ENCODE assay signal across 9 mouse cellular contexts in the genomic region with DNA sequence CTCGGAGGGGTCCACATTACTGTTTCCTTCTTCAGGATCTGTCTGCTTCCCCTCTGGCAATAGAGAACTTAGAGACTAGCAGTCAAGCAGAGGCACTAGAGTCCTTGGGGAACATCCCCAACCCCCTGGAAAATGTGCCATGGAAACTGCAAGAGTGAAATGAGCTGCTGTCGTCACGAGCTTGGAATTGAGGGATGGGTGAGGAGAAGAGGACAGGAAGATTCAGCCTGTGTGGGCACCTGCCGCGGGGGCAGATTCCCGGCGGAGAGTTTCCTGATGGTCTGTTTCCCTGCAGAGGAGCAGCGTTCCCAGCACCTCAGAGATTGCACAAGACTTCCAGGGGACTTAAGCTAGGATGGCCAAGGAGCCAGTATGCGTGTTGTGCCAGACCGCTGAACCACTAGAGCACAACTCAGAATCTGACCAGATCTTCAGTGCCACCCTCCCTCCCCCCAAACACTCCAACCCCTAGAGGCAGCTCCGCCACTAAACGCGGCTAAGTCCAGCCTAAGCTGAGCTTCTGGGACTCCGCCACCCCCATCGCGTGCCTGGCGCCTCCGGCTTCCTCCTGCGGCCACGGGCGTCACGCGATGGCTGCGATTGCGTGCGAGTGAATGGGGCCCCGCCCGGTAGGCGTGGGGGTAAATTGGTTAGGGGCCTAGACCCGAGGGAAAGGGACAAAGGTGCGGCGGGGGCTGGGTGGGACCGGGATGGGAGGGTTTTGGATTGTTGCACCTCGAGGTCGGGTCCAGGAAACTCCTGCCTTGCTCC. TPM values are rescaled to one million over a fixed set of nuclear protein-coding genes. Genes with fewer than 3 reads are reported as not detected.
DNase-seq lines count a peak whose midpoint lies in the region; ATAC-seq lines count a peak whose summit lies in the region.
"Had no signal": no experiment of that assay in that cellular context is flagged by ENCODE, and none has a peak within 500 bp of the region (broad histone marks: within the 10 kb centered on the region; RNA-seq: fewer than 3 reads in every experiment).

No protein-coding gene starts in this region.

- 3% methylated on average over 35 of the region's 35 CpGs for WGBS in embryonic facial prominence, embryonic 15.5 days
- WGBS in heart, embryonic 15.5 days: 3% methylated on average over 35 of the region's 35 CpGs
- 3% methylated on average over 35 of the region's 35 CpGs for WGBS in liver, embryonic 15.5 days (ENCODE audit: insufficient replicate concordance)
- WGBS in stomach, embryonic 16.5 days: 3% methylated on average over 35 of the region's 35 CpGs

- H3K9ac ChIP-seq in embryonic facial prominence, embryonic 15.5 days: peak overlapping the region; percentile 28; the same call in 1 of the 2 replicates
- H3K9ac ChIP-seq in heart, embryonic 15.5 days: peak overlapping the region; percentile 63
- H3K9ac ChIP-seq in liver, embryonic 15.5 days: peak overlapping the region; percentile 20; the same call in 1 of the 2 replicates
- peak overlapping the region; percentile 79 for H3K9ac ChIP-seq in stomach, embryonic 16.5 days (ENCODE audit: low read length)

- peak overlapping the region; percentile 92 for H3K4me2 ChIP-seq in embryonic facial prominence, embryonic 15.5 days (replicated peaks)
- H3K4me2 ChIP-seq in heart, embryonic 15.5 days: peak overlapping the region; percentile 89
- H3K4me2 ChIP-seq in liver, embryonic 15.5 days: peak overlapping the region; percentile 70
- H3K4me2 ChIP-seq in stomach, embryonic 16.5 days (ENCODE audit: low read depth, low read length): peak overlapping the region; percentile 89

- H3K27me3 ChIP-seq in embryonic facial prominence, embryonic 15.5 days: no peaks in the 10 kb centered on the region
- H3K27me3 ChIP-seq in heart, embryonic 15.5 days: no peaks in the 10 kb centered on the region
- H3K27me3 ChIP-seq in liver, embryonic 15.5 days: peaks cover 33% of the 10 kb centered on the region
- H3K27me3 ChIP-seq in stomach, embryonic 16.5 days (ENCODE audit: control insufficient read depth, insufficient read depth, low read length): no peaks in the 10 kb centered on the region

- H3K4me1 ChIP-seq in embryonic facial prominence, embryonic 15.5 days: peaks cover 9% of the 10 kb centered on the region; the same call in 1 of the 2 replicates
- H3K4me1 ChIP-seq in heart, embryonic 15.5 days (replicated peaks): peaks cover 4% of the 10 kb centered on the region; the same call in 1 of the 2 replicates
- peaks cover 9% of the 10 kb centered on the region for H3K4me1 ChIP-seq in liver, embryonic 15.5 days (replicated peaks)
- H3K4me1 ChIP-seq in stomach, embryonic 16.5 days (ENCODE audit: control insufficient read depth, insufficient read depth, low read length): 0 out of 2 replicates have a peak, but pooled peaks cover 6% of the 10 kb centered on the region

- peak overlapping the region; percentile 39; the same call in 1 of the 2 replicates for H3K27ac ChIP-seq in embryonic facial prominence, embryonic 15.5 days (replicated peaks)
- H3K27ac ChIP-seq in heart, embryonic 15.5 days: peak overlapping the region; percentile 25; the same call in 1 of the 2 replicates
- 0 out of 2 replicates have a peak overlapping the region, but pooled peaks have one; percentile 42 for H3K27ac ChIP-seq in liver, embryonic 15.5 days (replicated peaks)
- 0 out of 2 replicates have a peak overlapping the region, but pooled peaks have one; percentile 6 for H3K27ac ChIP-seq in stomach, embryonic 16.5 days (ENCODE audit: low read length)

- peak overlapping the region; percentile 48 for H3K4me3 ChIP-seq in embryonic facial prominence, embryonic 15.5 days (replicated peaks)
- peak overlapping the region; percentile 58 for H3K4me3 ChIP-seq in heart, embryonic 15.5 days
- peak overlapping the region; percentile 45 for H3K4me3 ChIP-seq in liver, embryonic 15.5 days (replicated peaks)
- H3K4me3 ChIP-seq in stomach, embryonic 16.5 days (replicated peaks; ENCODE audit: low read length): peak overlapping the region; percentile 53

- peak; percentile 11 to 33 for DNase-seq in cerebellum, postnatal 36 days
- DNase-seq in cerebellum, adult 9-10 months: no peak
- peak; percentile 75 for DNase-seq in kidney, postnatal 10 days
- DNase-seq in naive thymus-derived CD4-positive, alpha-beta T cell, adult 2 months (ENCODE audit: low read depth): peak; percentile 34

- no peaks in the 10 kb centered on the region for H3K9me3 ChIP-seq in embryonic facial prominence, embryonic 15.5 days (replicated peaks)
- no peaks in the 10 kb centered on the region for H3K9me3 ChIP-seq in heart, embryonic 15.5 days (replicated peaks)
- no peaks in the 10 kb centered on the region for H3K9me3 ChIP-seq in liver, embryonic 15.5 days (replicated peaks)
- H3K9me3 ChIP-seq in stomach, embryonic 16.5 days (replicated peaks; ENCODE audit: control insufficient read depth, low read length): no peaks in the 10 kb centered on the region
- H3K9me3 ChIP-seq: G1E had no signal

- ATAC-seq in embryonic facial prominence, embryonic 15.5 days (ENCODE audit: insufficient number of reproducible peaks, low FRiP score, low TSS enrichment, low read depth): peak; percentile 64
- peak; percentile 80 for ATAC-seq in heart, embryonic 15.5 days (replicated peaks; ENCODE audit: insufficient number of reproducible peaks, insufficient read depth, low FRiP score, low read depth)
- peak; percentile 42; the same call in 1 of the 2 replicates for ATAC-seq in liver, embryonic 15.5 days (ENCODE audit: insufficient read depth)
- peak; percentile 80 for ATAC-seq in stomach, embryonic 16.5 days (ENCODE audit: insufficient read depth, low FRiP score)

- no peaks in the 10 kb centered on the region for H3K36me3 ChIP-seq in embryonic facial prominence, embryonic 15.5 days
- H3K36me3 ChIP-seq in heart, embryonic 15.5 days: no peaks in the 10 kb centered on the region
- H3K36me3 ChIP-seq in liver, embryonic 15.5 days (replicated peaks): no peaks in the 10 kb centered on the region
- H3K36me3 ChIP-seq in stomach, embryonic 16.5 days (ENCODE audit: control insufficient read depth, insufficient read depth, low read length): no peaks in the 10 kb centered on the region
- H3K36me3 ChIP-seq: G1E had no signal

RNA-seq across cellular contexts. Expression of a gene that starts 32.5 kb away (rescaled TPM):
- 2.2 and 3.4 TPM in 2 replicates for polyA plus RNA-seq in embryonic facial prominence, embryonic 15.5 days (2015; fragmentation: Nextera tagmentation; extraction: Ambion mirVana)
- 1.0 and 1.3 TPM in 2 replicates for polyA plus RNA-seq in heart, embryonic 15.5 days (2015; fragmentation: Nextera tagmentation; extraction: Ambion mirVana)
- 0.03 and 0.61 TPM in 2 replicates for polyA plus RNA-seq in liver, embryonic 15.5 days (2015; fragmentation: Nextera tagmentation; extraction: Ambion mirVana)
- polyA plus RNA-seq in stomach, embryonic 16.5 days (2015; fragmentation: Nextera tagmentation; extraction: Ambion mirVana): 0.28 and 0.72 TPM in 2 replicates
- polyA plus RNA-seq: G1E had no signal

RNA-seq across cellular contexts. Expression of a gene that starts 51.1 kb away (rescaled TPM):
- 69.2 and 82.9 TPM in 2 replicates for polyA plus RNA-seq in embryonic facial prominence, embryonic 15.5 days (2015; fragmentation: Nextera tagmentation; extraction: Ambion mirVana)
- 57.0 and 61.2 TPM in 2 replicates for polyA plus RNA-seq in heart, embryonic 15.5 days (2015; fragmentation: Nextera tagmentation; extraction: Ambion mirVana)
- polyA plus RNA-seq in liver, embryonic 15.5 days (2015; fragmentation: Nextera tagmentation; extraction: Ambion mirVana): 23.7 and 24.0 TPM in 2 replicates
- 53.5 and 60.5 TPM in 2 replicates for polyA plus RNA-seq in stomach, embryonic 16.5 days (2015; fragmentation: Nextera tagmentation; extraction: Ambion mirVana)

RNA-seq across cellular contexts. Expression of a gene that starts 57.7 kb away (rescaled TPM):
- polyA plus RNA-seq in embryonic facial prominence, embryonic 15.5 days (2015; fragmentation: Nextera tagmentation; extraction: Ambion mirVana): 154 and 159 TPM in 2 replicates
- 83.0 and 93.8 TPM in 2 replicates for polyA plus RNA-seq in heart, embryonic 15.5 days (2015; fragmentation: Nextera tagmentation; extraction: Ambion mirVana)
- 65.9 and 69.8 TPM in 2 replicates for polyA plus RNA-seq in liver, embryonic 15.5 days (2015; fragmentation: Nextera tagmentation; extraction: Ambion mirVana)
- 153 and 164 TPM in 2 replicates for polyA plus RNA-seq in stomach, embryonic 16.5 days (2015; fragmentation: Nextera tagmentation; extraction: Ambion mirVana)

Comparison
In these comparisons a context has a peak if more than half of its experiments do, and no peak if none do; other contexts are left out.
1. H3K9ac ChIP-seq: peak in every context shown above with its lines; median percentile 79 in stomach, embryonic 16.5 days; 63 in heart, embryonic 15.5 days; 28 in embryonic facial prominence, embryonic 15.5 days; 20 in liver, embryonic 15.5 days.